Mouse (Mus musculus) C2C12 (cell line): ENCODE data around the gene Spata31d1c.

Experiments
- CEBPB ChIP-seq: IDR thresholded peaks from one replicate; pipeline ENCODE4 v1.6.1; 2011; ENCODE audit warnings: low read depth, mild to moderate bottlenecking, control low read depth, moderate library complexity
- CTCF ChIP-seq: IDR thresholded peaks from one replicate; pipeline ENCODE4 v1.5.1; 2011; ENCODE audit not compliant: control insufficient read depth, insufficient read depth, insufficient read length
- FOSL1 ChIP-seq: IDR thresholded peaks from one replicate; pipeline ENCODE4 v1.8.0; 2011; ENCODE audit warnings: mild to moderate bottlenecking, low read length; ENCODE audit not compliant: poor library complexity, insufficient read depth, severe bottlenecking
- MAX ChIP-seq: IDR thresholded peaks from one replicate; pipeline ENCODE4 v1.6.1; 2011; ENCODE audit warnings: mild to moderate bottlenecking, control low read depth
- MYOD1 ChIP-seq: IDR thresholded peaks from one replicate; pipeline ENCODE4 v1.6.1; 2011; ENCODE audit warnings: low read depth; ENCODE audit not compliant: control insufficient read depth, insufficient read length
- MYOG ChIP-seq: IDR thresholded peaks from one replicate; pipeline ENCODE4 v1.6.1; 2011; ENCODE audit not compliant: control insufficient read depth, insufficient read length; ENCODE audit errors: extremely low read depth
- USF1 ChIP-seq: IDR thresholded peaks from one replicate; pipeline ENCODE4 v1.6.1; 2011; ENCODE audit warnings: low read depth, mild to moderate bottlenecking, control low read depth, moderate library complexity

GRCm38 (mm10) chr13:65032758-65033157 lies at the start of gene Spata31d1c:
- TF ChIP-seq CTCF (no peak), CEBPB (no peak), USF1 (no peak), MYOD1 (no peak), MAX (no peak), FOSL1 (no peak), MYOG (no peak)
